Mouse (Mus musculus) kidney, postnatal 14 days (tissue): ENCODE results near the gene Eda.
"Not testable (repeated sequence)": the region's sequence is repeated elsewhere in the genome, so short reads cannot be mapped to it uniquely, and the experiment has no call there.

Experiments used
- DNase-seq: peaks from one replicate; pipeline ENCODE4 v3.0.0; 2022; ENCODE audit warnings: mixed read lengths

Eda gene

GRCm38 (mm10) chrX:100428693-100429092 is 453.3 kb downstream of the Eda start, which contains the start of gene Otud6a:
TSS of gene Otud6a (plus strand) at chrX:100429013.
- no peak for DNase-seq

- DNase-seq = no peak
These were observed 456.9 kb downstream of the Eda start for GRCm38 (mm10) chrX:100432311-100432710.

DNA sequence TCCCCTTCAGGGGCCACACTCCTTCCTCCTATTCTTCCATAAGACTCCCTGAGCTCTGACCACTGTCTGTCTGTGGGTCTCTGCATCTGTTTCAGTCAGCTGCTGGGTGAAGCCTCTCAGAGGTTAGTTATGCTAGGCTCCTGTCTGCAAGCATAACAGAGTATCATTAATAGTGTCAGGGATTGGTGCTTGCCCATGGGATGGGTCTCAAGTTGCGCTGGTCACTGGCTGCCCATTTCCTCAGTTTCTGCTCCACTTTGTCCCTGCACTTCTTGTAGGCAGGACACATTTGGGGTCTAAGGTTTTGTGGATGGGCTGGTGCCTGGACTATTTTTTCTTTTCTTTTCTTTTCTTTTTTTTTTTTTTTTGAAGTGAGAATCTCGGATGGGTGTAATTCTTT is 467.2 kb downstream of the Eda start, which contains the start of gene Awat2:
TSS of gene Awat2 (minus strand) at position 101 of the 400 bp plus-strand sequence.
- not testable (repeated sequence) for DNase-seq

DNA sequence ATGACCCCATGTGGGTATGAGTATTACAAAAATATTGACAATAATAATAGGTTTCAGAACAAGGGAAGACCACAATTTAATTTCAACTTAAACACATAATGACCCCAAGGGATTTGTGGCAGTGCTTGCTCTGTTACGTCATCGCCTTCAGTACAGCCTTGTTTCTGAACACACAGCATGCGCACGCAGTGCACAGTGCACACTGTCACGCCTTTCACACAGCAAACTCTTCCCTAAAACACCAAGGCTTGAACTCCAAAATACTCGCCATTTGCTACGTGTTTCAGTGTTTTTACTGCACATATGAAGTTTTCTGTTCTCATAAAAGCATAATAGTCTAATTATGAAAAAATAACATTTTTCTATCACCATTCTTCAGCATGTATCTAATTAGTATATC is 468.1 kb downstream of the Eda start:
- no peak for DNase-seq
